Mouse (Mus musculus): ENCODE measurements at regions not wholly inside any gene's neighbourhood (a gene's known extent, or its start where the extent isn't known, plus 50 kb on each side); places are given as distances from the start of the nearest gene placed in this dataset.

DNA sequence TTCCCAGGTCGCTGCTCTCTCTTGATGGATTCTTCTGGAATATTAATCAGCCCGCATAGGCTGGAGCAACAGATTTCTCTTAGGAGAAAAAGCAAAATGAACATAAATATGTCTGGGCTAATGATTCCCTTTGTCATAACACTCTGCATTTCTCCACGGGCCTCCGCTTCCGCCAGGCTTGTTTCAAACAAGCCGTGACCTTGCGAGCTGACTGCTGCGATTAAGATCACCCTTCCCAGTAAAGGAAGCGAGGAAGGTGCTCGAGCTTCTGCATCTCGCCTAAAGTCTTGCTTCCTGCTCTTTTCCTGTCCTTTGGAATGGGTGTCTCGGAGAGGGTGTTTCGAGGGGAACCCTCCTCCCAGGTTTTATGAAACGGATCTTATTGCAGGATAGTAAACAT is 216.3 kb upstream of the Tle3 start:
- no peak for TF ChIP-seq CTCF (IDR thresholded peaks at IDR 0.05; ENCODE audit: low read depth, low read length)
- TF ChIP-seq TAL1 (conservative IDR thresholded peaks at IDR 0.05; ENCODE audit: low read depth, low read length): no peak
